ENCODE assay signal across 8 mouse cellular contexts in genomic region chr15:88751564-88752402, GRCm38 (mm10). TPM values are rescaled to one million over a fixed set of nuclear protein-coding genes. Genes with fewer than 3 reads are reported as not detected.
DNase-seq lines count a peak whose midpoint lies in the region; ATAC-seq and TF ChIP-seq lines count a peak whose summit lies in the region.

Gene Zbed4, plus strand, starts transcription at chr15:88751660.

- H3K27ac ChIP-seq in heart, adult 2 months: peak within 1 kb of the TSS; percentile 79
- H3K27ac ChIP-seq in lung, embryonic 16.5 days (ENCODE audit: low read length): peak within 1 kb of the TSS; percentile 94

- H3K79me2 ChIP-seq in heart, adult 2 months (replicated peaks; ENCODE audit: control insufficient read depth, insufficient read depth, low read length): no peaks in the 10 kb centered on the region

- TF ChIP-seq CTCF in heart, adult 2 months (IDR thresholded peaks at IDR 0.05): no peak

- TF ChIP-seq POLR2A in heart, adult 2 months (IDR thresholded peaks at IDR 0.05; ENCODE audit: insufficient read depth, low read depth, low read length): no peak

- DNase-seq in urinary bladder, adult 18-20 months (ENCODE audit: low spot score in 2 of 2): peak; percentile 17 to 61
- DNase-seq in urinary bladder, postnatal 10 days (ENCODE audit: low spot score): no peak
- DNase-seq in embryo, embryonic 11.5 days (ENCODE audit: low read depth, low spot score): peak; percentile 43
- no peak for DNase-seq in heart, adult 2 months
- peak; percentile 42 to 61 for DNase-seq in kidney, postnatal 25 days
- peak; percentile 69 for DNase-seq in thymus, postnatal 25 days

- WGBS in heart, adult 2 months: under 1% methylated on average over 101 of the region's 119 CpGs
- WGBS in lung, embryonic 16.5 days: under 1% methylated on average over 90 of the region's 119 CpGs

- H3K27me3 ChIP-seq in heart, adult 2 months (ENCODE audit: control insufficient read depth, insufficient read depth, low read length): no peaks in the 10 kb centered on the region
- H3K27me3 ChIP-seq in lung, embryonic 16.5 days (ENCODE audit: control insufficient read depth, insufficient read depth, low read depth, low read length): no peaks in the 10 kb centered on the region

- intact Hi-C loops in heart, adult 2 months (cut with DNase I): loop anchor here (2.0 to 5.0 kb wide), 2 partner anchors 17 to 66 kb away; partner anchors contain the start of genes Alg12, Brd1 and Creld2

- H3K36me3 ChIP-seq in heart, adult 2 months (ENCODE audit: control insufficient read depth, insufficient read depth, low read length): no peaks in the 10 kb centered on the region
- H3K36me3 ChIP-seq in lung, embryonic 16.5 days (ENCODE audit: control insufficient read depth, insufficient read depth, low read length): no peaks in the 10 kb centered on the region

- H3K4me1 ChIP-seq in heart, adult 2 months (ENCODE audit: control insufficient read depth, insufficient read depth, low read length): peaks cover 3% of the 10 kb centered on the region
- peaks cover 14% of the 10 kb centered on the region for H3K4me1 ChIP-seq in lung, embryonic 16.5 days (replicated peaks; ENCODE audit: control insufficient read depth, insufficient read depth, low read length)

- peak within 1 kb of the TSS; percentile 85 for H3K9ac ChIP-seq in heart, adult 2 months (ENCODE audit: low read depth, low read length)
- H3K9ac ChIP-seq in lung, embryonic 16.5 days (ENCODE audit: low read length): peak within 1 kb of the TSS; percentile 84

- peak; percentile 26 for ATAC-seq in lung, embryonic 16.5 days (ENCODE audit: low read depth)
- peak; percentile 25; the same call in 1 of the 2 replicates for ATAC-seq in neutrophil, adult 5-6 weeks (ENCODE audit: extremely low read depth, insufficient number of reproducible peaks, low FRiP score, poor library complexity, severe bottlenecking)

- no peak for TF ChIP-seq EP300 in heart, adult 2 months (IDR thresholded peaks at IDR 0.05; ENCODE audit: insufficient read depth, low read depth, low read length)

- H3K9me3 ChIP-seq in lung, embryonic 16.5 days (ENCODE audit: control insufficient read depth, low read length): no peaks in the 10 kb centered on the region

- peak within 1 kb of the TSS; percentile 89 for H3K4me2 ChIP-seq in lung, embryonic 16.5 days (ENCODE audit: low read depth, low read length)

- peak within 1 kb of the TSS; percentile 75 for H3K4me3 ChIP-seq in heart, adult 2 months
- H3K4me3 ChIP-seq in lung, embryonic 16.5 days (ENCODE audit: low read length): peak within 1 kb of the TSS; percentile 85

RNA-seq across cellular contexts. Expression of gene Zbed4, which starts in this region (rescaled TPM):
- total RNA-seq in heart, adult 2 months (2021): 1 to 10 TPM; 8.2 to 9.1 TPM
- 3.3 and 6.0 TPM in 2 replicates for polyA plus RNA-seq in heart, adult 2 months (2012; rRNA removed)
- polyA plus RNA-seq in lung, embryonic 16.5 days (2015; fragmentation: Nextera tagmentation; extraction: Ambion mirVana): 15.0 and 16.2 TPM in 2 replicates
- total RNA-seq in neutrophil, adult 5-6 weeks (2017): 27.8 and 30.8 TPM in 2 replicates

Comparison
In these comparisons a context has a peak if more than half of its experiments do, and no peak if none do; other contexts are left out.
1. DNase-seq: peak in urinary bladder, adult 18-20 months (2 of 2), embryo, embryonic 11.5 days (single experiment), kidney, postnatal 25 days (2 of 2) and thymus, postnatal 25 days (single experiment); none in urinary bladder, postnatal 10 days (single experiment) and heart, adult 2 months (0 of 2).